Mouse (Mus musculus): Measurements from ENCODE around the gene Fmo5.

Fmo5 gene

DNA sequence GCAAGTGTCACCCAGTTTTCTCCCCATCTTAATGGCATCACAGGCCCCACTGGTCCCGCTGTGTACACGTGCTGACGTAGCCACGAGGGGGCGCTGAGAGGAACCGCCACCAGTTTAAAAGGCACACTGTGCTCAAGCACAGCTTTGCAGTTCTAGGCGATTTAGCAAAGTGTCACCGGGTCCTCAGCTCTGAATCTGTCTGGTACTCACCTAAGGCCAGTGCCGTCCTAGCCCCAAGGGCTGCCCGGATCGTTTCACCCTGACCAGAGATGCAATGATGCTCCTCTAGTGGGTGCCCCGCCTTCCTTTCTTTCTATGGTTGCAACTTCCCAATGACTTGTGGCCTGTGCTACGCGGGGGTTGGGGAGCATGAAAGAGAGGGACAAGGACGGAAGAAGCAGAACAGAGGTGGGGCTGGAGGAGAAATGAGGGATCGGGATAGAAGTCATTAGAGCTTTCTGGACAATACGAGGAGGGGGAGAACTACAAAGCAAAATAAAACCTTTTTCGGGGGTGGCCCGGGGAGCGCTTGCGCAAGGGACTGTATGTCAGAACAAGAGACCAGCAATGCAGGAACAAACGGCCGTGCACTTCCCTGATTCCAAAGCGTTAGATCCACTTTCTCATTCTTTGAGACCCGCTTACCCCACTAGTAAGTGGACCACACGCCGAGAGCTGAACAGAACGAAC, 52.2 kb downstream of the Fmo5 start:
- in situ Hi-C loops (cut with MboI, MseI) = loop anchor here (5.0 kb wide), 1 partner anchor 202 kb away; no protein-coding TSS in a partner anchor

DNA sequence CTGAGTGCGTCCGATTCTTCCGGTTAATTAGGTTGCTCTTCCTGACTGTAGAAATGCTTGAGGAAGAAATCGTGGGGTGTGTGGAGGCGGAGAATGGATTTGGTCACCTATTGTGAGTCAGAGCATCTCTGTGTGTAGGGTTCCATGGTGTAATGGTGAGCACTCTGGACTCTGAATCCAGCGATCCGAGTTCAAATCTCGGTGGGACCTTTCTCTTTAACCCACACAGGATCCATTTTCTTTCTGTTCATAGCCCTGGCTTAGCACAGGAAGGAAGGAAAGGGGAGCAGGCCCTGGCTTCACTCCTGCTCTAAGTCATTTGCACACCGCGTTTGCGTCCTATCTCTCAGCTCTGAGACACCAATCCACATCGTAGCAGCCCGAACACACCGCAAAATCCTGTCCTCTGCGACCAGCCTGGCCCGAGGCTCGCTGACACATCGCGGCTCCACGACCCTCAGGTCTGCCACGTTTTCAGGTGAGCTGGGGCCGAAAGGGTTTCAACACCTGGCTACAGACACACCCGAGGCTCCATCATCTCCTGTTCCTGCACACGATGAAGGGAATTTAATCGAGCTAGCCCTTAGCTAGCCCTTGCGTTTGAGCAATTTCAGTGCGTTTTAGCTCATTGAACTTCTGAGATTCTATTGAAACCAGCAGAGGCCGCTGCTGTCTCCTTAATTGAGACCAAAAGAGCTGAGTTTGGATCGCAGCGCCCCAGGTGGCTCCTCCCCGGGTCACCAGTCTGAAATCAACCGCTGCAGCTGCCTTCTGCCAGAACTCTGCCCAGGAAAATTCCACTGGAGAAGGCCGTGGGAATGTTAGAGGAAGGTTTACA, 52.9 kb downstream of the Fmo5 start:
- in situ Hi-C loops (cut with MboI, MseI) = loop anchor here (5.0 kb wide), 1 partner anchor 201 kb away; no protein-coding TSS in a partner anchor

DNA sequence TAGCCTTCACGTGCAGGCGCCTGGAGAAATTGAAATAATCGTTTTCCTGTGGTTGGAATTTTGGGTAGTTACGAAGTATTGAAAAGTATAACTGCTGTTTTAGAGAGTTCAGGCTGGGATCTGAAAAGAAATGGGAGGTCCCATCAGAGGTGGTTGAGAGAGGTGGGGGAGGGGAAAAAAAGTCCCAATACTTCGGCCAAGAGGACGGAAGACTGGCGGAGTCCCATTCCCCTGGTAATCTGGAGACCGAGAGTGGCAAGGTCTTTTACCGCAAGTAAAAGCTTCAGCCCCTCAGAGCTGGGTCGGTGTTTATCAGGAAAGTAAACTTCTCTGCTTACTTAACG, 53.5 kb downstream of the Fmo5 start:
- in situ Hi-C loops (cut with MboI, MseI) = loop anchor here (5.0 kb wide), 1 partner anchor 200 kb away; no protein-coding TSS in a partner anchor

DNA sequence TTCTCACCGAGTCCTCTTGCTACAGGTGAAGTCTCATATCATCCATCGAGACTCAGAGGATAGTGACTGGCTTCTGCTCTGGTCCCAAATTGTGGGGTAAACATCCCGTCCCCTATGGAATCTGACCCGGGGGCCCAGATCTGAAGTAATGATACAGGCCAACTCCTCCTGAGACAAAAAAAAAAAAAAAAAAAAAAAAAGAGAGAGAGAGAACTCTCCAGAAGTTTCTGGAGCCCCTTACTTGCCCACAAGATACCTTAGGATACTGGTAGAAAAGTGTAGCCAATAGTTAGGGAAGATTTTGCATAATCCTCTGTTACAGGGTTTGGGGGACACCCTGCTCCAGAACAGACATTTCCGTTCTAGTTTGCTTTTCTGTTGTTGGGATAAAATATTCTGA, 54.0 kb downstream of the Fmo5 start:
- in situ Hi-C loops (cut with MboI, MseI) = loop anchor here (5.0 kb wide), 1 partner anchor 200 kb away; no protein-coding TSS in a partner anchor

GRCm38 (mm10) chr3:97683560-97684195, 55.1 kb downstream of the Fmo5 start:
- in situ Hi-C loops (cut with MboI, MseI) = loop anchor here (5.0 kb wide), 1 partner anchor 199 kb away; no protein-coding TSS in a partner anchor

DNA sequence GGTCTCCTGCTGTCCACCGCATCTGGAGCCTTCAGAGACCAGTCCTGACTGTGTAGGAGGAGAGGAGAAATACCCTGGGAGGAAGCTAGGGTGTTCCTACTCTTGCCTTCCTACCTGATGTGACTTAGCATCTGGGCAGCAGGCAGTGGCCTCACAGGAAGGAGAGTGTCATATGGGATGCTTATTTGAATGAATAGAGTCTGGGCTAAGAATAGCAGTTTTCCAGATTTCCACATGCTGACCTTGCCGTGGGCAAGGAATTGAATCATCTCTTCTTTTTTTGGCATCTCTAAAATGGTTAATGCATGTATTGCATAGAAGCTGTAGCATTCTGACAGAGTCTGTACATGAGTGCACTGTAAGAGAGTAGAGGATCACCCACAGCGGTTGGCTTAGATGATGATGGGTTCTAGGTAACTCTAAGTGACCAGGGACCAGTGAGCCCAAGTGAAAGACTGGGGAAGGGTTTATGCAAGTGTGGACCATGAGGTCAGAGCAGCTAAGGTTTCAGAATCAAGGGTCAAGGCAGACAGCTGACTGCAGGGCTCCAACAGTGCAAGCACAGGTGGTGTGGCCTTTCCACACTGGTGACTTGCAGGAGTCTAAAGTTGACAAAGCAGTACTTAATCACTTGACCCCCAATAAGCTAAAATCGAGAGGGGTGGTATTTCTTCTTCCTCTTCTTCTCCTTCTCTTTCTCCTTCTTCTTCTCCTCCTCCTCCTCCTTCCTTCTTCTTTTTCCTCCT, 57.9 kb downstream of the Fmo5 start:
- in situ Hi-C loops (cut with MboI, MseI) = no loop called here

- in situ Hi-C loops (cut with MboI, MseI) = no loop called here
These were observed 60.7 kb downstream of the Fmo5 start for GRCm38 (mm10) chr3:97689289-97689688.

- in situ Hi-C loops (cut with MboI, MseI) = no loop called here
These were observed 62.0 kb downstream of the Fmo5 start for GRCm38 (mm10) chr3:97690590-97690989.

DNA sequence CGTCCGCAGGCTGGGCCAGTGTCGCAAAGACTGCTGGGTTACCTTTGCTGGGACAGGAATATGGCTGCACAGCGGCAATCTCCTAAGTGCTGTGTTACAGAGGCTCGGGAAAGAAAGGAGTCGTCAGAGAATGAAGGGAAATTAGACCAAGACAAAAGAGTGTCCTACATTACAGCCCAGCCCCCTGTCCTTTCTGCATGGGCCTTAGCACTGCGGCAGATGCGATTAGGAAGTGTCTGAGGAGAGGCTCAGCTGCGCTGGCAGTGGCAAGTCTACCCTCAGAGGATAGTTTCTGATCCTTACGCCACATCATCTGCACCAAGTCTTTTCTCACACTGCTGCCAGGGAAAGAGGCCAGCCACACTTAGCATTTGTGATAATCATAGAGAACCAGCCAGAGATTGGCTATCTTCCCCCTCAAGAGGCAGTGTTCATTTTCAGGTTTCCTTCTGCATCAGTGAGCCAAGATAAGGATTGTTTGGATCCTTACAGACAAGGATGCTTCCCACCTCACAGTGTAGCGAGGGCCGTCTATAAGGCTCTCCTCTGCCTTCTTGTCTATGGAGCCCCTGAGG, 62.9 kb downstream of the Fmo5 start:
- in situ Hi-C loops (cut with MboI, MseI) = no loop called here

- in situ Hi-C loops (cut with MboI, MseI) = no loop called here
These were observed 65.2 kb downstream of the Fmo5 start for GRCm38 (mm10) chr3:97693806-97694205.

- in situ Hi-C loops (cut with MboI, MseI) = no loop called here
These were observed 68.3 kb downstream of the Fmo5 start for GRCm38 (mm10) chr3:97696866-97697265.

DNA sequence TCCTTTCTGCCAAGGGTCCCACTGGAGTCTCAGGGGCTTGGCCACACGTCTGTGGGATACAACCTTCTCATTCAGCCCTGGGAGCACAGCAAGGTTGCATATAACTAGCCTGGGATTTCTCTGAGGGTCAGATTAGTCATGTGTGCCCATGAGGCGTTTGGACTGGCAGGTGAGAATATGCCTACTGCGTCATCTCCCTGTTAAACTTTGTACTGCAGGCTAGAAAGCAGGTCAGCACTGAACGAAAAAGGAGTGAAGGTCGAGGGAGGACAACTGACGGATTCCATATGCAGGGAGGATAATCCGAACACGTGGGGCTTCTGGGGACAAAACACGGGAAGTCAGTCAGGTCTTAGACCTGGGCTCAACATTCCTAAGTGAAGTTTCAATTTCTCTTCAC, 68.7 kb downstream of the Fmo5 start:
- in situ Hi-C loops (cut with MboI, MseI) = no loop called here

- in situ Hi-C loops (cut with MboI, MseI) = no loop called here
These were observed 70.5 kb downstream of the Fmo5 start for GRCm38 (mm10) chr3:97699061-97699460.

DNA sequence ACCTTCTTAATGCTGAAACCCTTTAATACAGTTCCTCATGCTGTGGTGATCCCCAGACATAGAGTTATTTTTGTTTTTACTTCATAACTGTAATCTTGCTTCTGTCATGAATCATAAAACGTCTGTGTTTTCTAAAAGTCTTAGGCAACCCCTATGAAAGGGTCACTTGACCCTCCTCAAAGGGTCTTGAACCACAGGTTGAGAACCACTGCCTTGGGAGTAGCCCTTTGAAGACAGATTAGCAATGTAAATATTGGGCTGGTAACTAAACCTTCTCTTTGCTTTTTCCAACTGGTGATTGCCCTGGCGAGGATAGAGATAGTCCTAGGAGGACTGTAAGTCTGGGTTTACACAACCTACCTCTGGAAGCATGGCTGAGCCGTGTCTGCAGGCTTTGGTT, 72.6 kb downstream of the Fmo5 start:
- in situ Hi-C loops (cut with MboI, MseI) = no loop called here

DNA sequence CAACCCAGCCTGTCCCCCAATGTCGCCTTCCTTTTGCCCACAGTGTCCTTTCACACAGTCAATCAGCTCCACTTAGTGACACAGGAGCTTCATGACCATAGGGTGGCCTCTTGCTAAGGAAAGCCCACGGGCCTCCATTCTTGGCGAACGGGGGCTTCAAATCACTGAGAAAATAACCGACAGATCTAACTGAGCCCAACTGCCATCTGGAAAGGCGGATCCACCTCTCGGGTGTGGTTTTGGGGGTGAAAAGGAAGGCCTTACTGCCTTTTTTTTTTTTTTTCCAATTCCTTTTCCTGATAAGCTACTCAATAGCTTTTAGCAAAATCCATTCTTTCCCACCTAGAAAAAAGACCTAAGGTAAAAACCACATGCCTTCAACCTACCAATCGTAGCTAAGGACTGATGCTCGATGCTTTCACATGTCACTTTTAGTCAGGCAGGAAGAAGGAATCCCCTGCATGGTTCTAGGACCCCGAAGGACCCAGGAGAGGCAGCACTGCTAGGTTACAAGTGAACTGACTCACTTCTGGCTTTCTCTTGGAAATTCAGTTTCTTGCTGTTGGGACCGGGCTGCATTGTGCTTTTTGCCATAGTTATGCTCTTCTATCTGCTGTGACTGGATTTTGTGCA, 74.0 kb downstream of the Fmo5 start:
- in situ Hi-C loops (cut with MboI, MseI) = no loop called here
